Mouse (Mus musculus): ENCODE data around the gene Iqschfp. TPM values are rescaled to one million over a fixed set of nuclear protein-coding genes. Genes with fewer than 3 reads are reported as not detected.

Iqschfp gene
- polyA plus RNA-seq, 1 experiment = not detected

GRCm38 (mm10) chr3:68656607-68657352 is 764.7 kb downstream of the Iqschfp start:
- H3K4me3 ChIP-seq (ENCODE audit: insufficient read depth, low read depth, low read length) = no peak overlapping the region
- H3K4me1 ChIP-seq (ENCODE audit: control insufficient read depth, insufficient read depth, low read length) = 0 out of 2 replicates have a peak, but pooled peaks cover 3% of the 10 kb centered on the region
- TF ChIP-seq POLR2A (IDR thresholded peaks at IDR 0.05; ENCODE audit: insufficient read depth, low read depth, low read length) = no peak
- no peak for TF ChIP-seq CTCF (IDR thresholded peaks at IDR 0.05; ENCODE audit: insufficient read depth, low read depth, low read length)
- H3K27ac ChIP-seq (ENCODE audit: insufficient read depth, low read depth, low read length) = no peak overlapping the region
- WGBS = 84% methylated on average over 4 of the region's 4 CpGs

- H3K4me1 ChIP-seq (ENCODE audit: control insufficient read depth, insufficient read depth, low read length) = 0 out of 2 replicates have a peak, but pooled peaks cover 3% of the 10 kb centered on the region
- WGBS = 39% methylated on average over 9 of the region's 9 CpGs
- H3K4me3 ChIP-seq (ENCODE audit: insufficient read depth, low read depth, low read length) = no peak overlapping the region
- TF ChIP-seq POLR2A (IDR thresholded peaks at IDR 0.05; ENCODE audit: insufficient read depth, low read depth, low read length) = no peak
- no peak for TF ChIP-seq CTCF (IDR thresholded peaks at IDR 0.05; ENCODE audit: insufficient read depth, low read depth, low read length)
- no peak overlapping the region for H3K27ac ChIP-seq (ENCODE audit: insufficient read depth, low read depth, low read length)
Measured at GRCm38 (mm10) chr3:68657589-68658245, 765.7 kb downstream of the Iqschfp start.

- H3K27ac ChIP-seq (ENCODE audit: insufficient read depth, low read depth, low read length) = no peak overlapping the region
Measured at GRCm38 (mm10) chr3:68659996-68660395, 768.0 kb downstream of the Iqschfp start.

GRCm38 (mm10) chr3:68660538-68660937 is 768.5 kb downstream of the Iqschfp start:
- 49% methylated on average over 4 of the region's 4 CpGs for WGBS
- no peak overlapping the region for H3K4me3 ChIP-seq (ENCODE audit: insufficient read depth, low read depth, low read length)
- no peak overlapping the region for H3K27ac ChIP-seq (ENCODE audit: insufficient read depth, low read depth, low read length)
- TF ChIP-seq POLR2A (IDR thresholded peaks at IDR 0.05; ENCODE audit: insufficient read depth, low read depth, low read length) (no peak), CTCF (IDR thresholded peaks at IDR 0.05; ENCODE audit: insufficient read depth, low read depth, low read length) (no peak)
- H3K4me1 ChIP-seq (ENCODE audit: control insufficient read depth, insufficient read depth, low read length) = 0 out of 2 replicates have a peak, but pooled peaks cover 3% of the 10 kb centered on the region

More at GRCm38 (mm10) chr3:68659996-68660395, 768.0 kb downstream of the Iqschfp start:
- H3K4me3 ChIP-seq (ENCODE audit: insufficient read depth, low read depth, low read length) = no peak overlapping the region
- WGBS = 99% methylated on average over 6 of the region's 6 CpGs
- no peak for TF ChIP-seq CTCF (IDR thresholded peaks at IDR 0.05; ENCODE audit: insufficient read depth, low read depth, low read length)
- no peak for TF ChIP-seq POLR2A (IDR thresholded peaks at IDR 0.05; ENCODE audit: insufficient read depth, low read depth, low read length)
- H3K4me1 ChIP-seq (ENCODE audit: control insufficient read depth, insufficient read depth, low read length) = 0 out of 2 replicates have a peak, but pooled peaks cover 3% of the 10 kb centered on the region

- TF ChIP-seq POLR2A (IDR thresholded peaks at IDR 0.05; ENCODE audit: insufficient read depth, low read depth, low read length) (no peak), CTCF (IDR thresholded peaks at IDR 0.05; ENCODE audit: insufficient read depth, low read depth, low read length) (no peak)
- H3K4me3 ChIP-seq (ENCODE audit: insufficient read depth, low read depth, low read length) = no peak overlapping the region
- no peak overlapping the region for H3K27ac ChIP-seq (ENCODE audit: insufficient read depth, low read depth, low read length)
- H3K4me1 ChIP-seq (ENCODE audit: control insufficient read depth, insufficient read depth, low read length) = 0 out of 2 replicates have a peak, but pooled peaks cover 3% of the 10 kb centered on the region
- WGBS = 81% methylated on average over 5 of the region's 5 CpGs
Measured at GRCm38 (mm10) chr3:68662386-68662785, 770.4 kb downstream of the Iqschfp start.

- TF ChIP-seq CTCF (IDR thresholded peaks at IDR 0.05; ENCODE audit: insufficient read depth, low read depth, low read length) (no peak), POLR2A (IDR thresholded peaks at IDR 0.05; ENCODE audit: insufficient read depth, low read depth, low read length) (no peak)
- H3K4me3 ChIP-seq (ENCODE audit: insufficient read depth, low read depth, low read length) = no peak overlapping the region
- no peak overlapping the region for H3K27ac ChIP-seq (ENCODE audit: insufficient read depth, low read depth, low read length)
Measured at GRCm38 (mm10) chr3:68664337-68664736, 772.3 kb downstream of the Iqschfp start.

GRCm38 (mm10) chr3:68666377-68666776 is 774.3 kb downstream of the Iqschfp start:
- 91% methylated on average over 7 of the region's 7 CpGs for WGBS
- H3K27ac ChIP-seq (ENCODE audit: insufficient read depth, low read depth, low read length) = no peak overlapping the region
- no peak overlapping the region for H3K4me3 ChIP-seq (ENCODE audit: insufficient read depth, low read depth, low read length)
- TF ChIP-seq POLR2A (IDR thresholded peaks at IDR 0.05; ENCODE audit: insufficient read depth, low read depth, low read length) (no peak), CTCF (IDR thresholded peaks at IDR 0.05; ENCODE audit: insufficient read depth, low read depth, low read length) (no peak)
- peaks cover 2% of the 10 kb centered on the region; the same call in 1 of the 2 replicates for H3K4me1 ChIP-seq (ENCODE audit: control insufficient read depth, insufficient read depth, low read length)

More at GRCm38 (mm10) chr3:68664337-68664736, 772.3 kb downstream of the Iqschfp start:
- 77% methylated on average over 6 of the region's 6 CpGs for WGBS
- peaks cover 3% of the 10 kb centered on the region; the same call in 1 of the 2 replicates for H3K4me1 ChIP-seq (ENCODE audit: control insufficient read depth, insufficient read depth, low read length)

- Histone ChIP-seq H3K4me1 (ENCODE audit: control insufficient read depth, insufficient read depth, low read length) (peaks cover 2% of the 10 kb centered on the region; the same call in 1 of the 2 replicates), H3K27ac (ENCODE audit: insufficient read depth, low read depth, low read length) (no peak overlapping the region), H3K4me3 (ENCODE audit: insufficient read depth, low read depth, low read length) (no peak overlapping the region)
- TF ChIP-seq CTCF (IDR thresholded peaks at IDR 0.05; ENCODE audit: insufficient read depth, low read depth, low read length) (no peak), POLR2A (IDR thresholded peaks at IDR 0.05; ENCODE audit: insufficient read depth, low read depth, low read length) (no peak)
- WGBS = 98% methylated on average over 1 of the region's 1 CpGs
Measured at GRCm38 (mm10) chr3:68667852-68668251, 775.8 kb downstream of the Iqschfp start.
